Mouse (Mus musculus) heart, postnatal 0 days (tissue): ENCODE results near the gene Fam216b.

Experiments used
- CTCF ChIP-seq: IDR thresholded peaks from 2 replicates; pipeline ENCODE4 v1.5.1; 2016; ENCODE audit warnings: antibody characterized with exemption, control low read depth, low read depth
- EP300 ChIP-seq: IDR thresholded peaks from 2 replicates; pipeline ENCODE4 v1.6.1; 2016; ENCODE audit warnings: antibody characterized with exemption, low read depth

DNA sequence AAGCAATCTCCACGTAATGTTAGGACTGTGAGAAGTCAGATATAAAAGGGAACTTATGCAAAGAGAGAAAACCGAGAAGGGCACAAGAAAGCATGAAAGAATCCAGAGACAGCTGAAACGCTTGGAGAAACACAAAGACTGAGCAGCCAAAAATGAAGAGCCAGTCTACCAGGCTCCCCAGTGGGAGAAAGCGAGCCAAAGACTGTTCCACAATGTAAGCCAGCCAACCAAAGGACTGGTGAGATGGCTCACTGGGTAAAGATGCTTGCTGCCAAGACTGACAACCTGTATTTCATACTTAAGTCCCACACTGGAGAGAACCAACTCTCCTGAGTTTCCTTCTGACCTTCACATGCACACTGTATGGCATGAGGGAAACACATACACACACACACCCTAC is 784 bp upstream of the Fam216b start:
- TF ChIP-seq CTCF (no peak), EP300 (no peak)
